Mouse (Mus musculus) MEL (cell line): Measurements from ENCODE around the gene Arfgap2. TPM values are rescaled to one million over a fixed set of nuclear protein-coding genes. Genes with fewer than 3 reads are reported as not detected.

Experiments
- DNase-seq: peaks from one replicate; pipeline ENCODE4 v3.0.0; 2011; ENCODE audit warnings: low read depth, low spot score
- H3K27ac ChIP-seq: 2 replicates; pipeline ENCODE4 v1.5.1; 2012; ENCODE audit warnings: low read depth, mild to moderate bottlenecking, control low read depth, low read length, moderate library complexity; ENCODE audit not compliant: control insufficient read depth
- H3K27me3 ChIP-seq, 2 experiments: fragments of 150-350 bp in 1 of 2; sonication (generic) in 1 of 2; 2 replicates each; pipeline ENCODE4 v1.6.1; 2012; ENCODE audit warnings: low read length in 2 of 2, mild to moderate bottlenecking in 2 of 2, improper control_type of control experiment in 1 of 2, moderate library complexity in 1 of 2; ENCODE audit not compliant: insufficient read depth in 2 of 2, control insufficient read depth in 1 of 2
- H3K36me3 ChIP-seq, 2 experiments: 2 replicates each; pipeline ENCODE4 v1.6.1; 2012 to 2014; ENCODE audit warnings: low read length in 2 of 2, improper control_type of control experiment in 1 of 2, inconsistent platforms in 1 of 2, mild to moderate bottlenecking in 1 of 2; ENCODE audit not compliant: insufficient read depth in 2 of 2, control insufficient read depth in 1 of 2
- H3K4me1 ChIP-seq, 2 experiments: fragments of 150-350 bp in 1 of 2; sonication (generic) in 1 of 2; 2 replicates each; pipeline ENCODE4 v1.6.1; 2012; ENCODE audit warnings: low read length in 2 of 2, improper control_type of control experiment in 1 of 2, mild to moderate bottlenecking in 1 of 2; ENCODE audit not compliant: insufficient read depth in 2 of 2, control insufficient read depth in 1 of 2
- H3K4me3 ChIP-seq, 2 experiments: fragments of 150-350 bp in 1 of 2; sonication (generic) in 1 of 2; 2 replicates each; pipeline ENCODE4 v1.5.1; 2012; ENCODE audit warnings: low read depth in 2 of 2, low read length in 2 of 2, mild to moderate bottlenecking in 2 of 2, moderate library complexity in 2 of 2, control low read depth in 1 of 2, improper control_type of control experiment in 1 of 2; ENCODE audit not compliant: control insufficient read depth in 1 of 2, insufficient read depth in 1 of 2
- H3K79me2 ChIP-seq: 2 replicates; pipeline ENCODE4 v1.6.1; 2012; ENCODE audit warnings: mild to moderate bottlenecking, low read length, moderate library complexity; ENCODE audit not compliant: control insufficient read depth, poor library complexity, insufficient read depth
- H3K9ac ChIP-seq: 2 replicates; pipeline ENCODE4 v1.6.1; 2012; ENCODE audit warnings: low read depth, mild to moderate bottlenecking, control low read depth, low read length, moderate library complexity; ENCODE audit not compliant: control insufficient read depth, poor library complexity, severe bottlenecking
- H3K9me3 ChIP-seq: fragments of 150-350 bp; sonication (generic); replicated peaks from 2 replicates; pipeline ENCODE4 v1.6.1; 2012; ENCODE audit warnings: mild to moderate bottlenecking, low read length, improper control_type of control experiment, moderate library complexity; ENCODE audit not compliant: insufficient read depth
- CHD2 ChIP-seq: IDR thresholded peaks from 2 replicates; pipeline ENCODE4 v1.6.1; 2011; ENCODE audit warnings: low read length, improper control_type of control experiment
- CTCF ChIP-seq, 3 experiments: IDR thresholded peaks in 2 of 3; conservative IDR thresholded peaks in 1 of 3; 2 replicates each; pipeline ENCODE4 v1.5.1; 2011 to 2012; ENCODE audit warnings: low read length in 3 of 3, low read depth in 2 of 3, mild to moderate bottlenecking in 2 of 3, improper control_type of control experiment in 1 of 3, inconsistent platforms in 1 of 3, mixed read lengths in 1 of 3, moderate library complexity in 1 of 3; ENCODE audit not compliant: control insufficient read depth in 1 of 3, insufficient read depth in 1 of 3, poor library complexity in 1 of 3, severe bottlenecking in 1 of 3
- E2F4 ChIP-seq: IDR thresholded peaks from 2 replicates; pipeline ENCODE4 v1.6.1; 2011; ENCODE audit warnings: low read depth, low read length, improper control_type of control experiment, borderline replicate concordance
- ELF1 ChIP-seq: IDR thresholded peaks from 2 replicates; pipeline ENCODE4 v1.6.1; 2014; ENCODE audit warnings: low read depth, mild to moderate bottlenecking, inconsistent platforms, low read length, improper control_type of control experiment, moderate library complexity
- EP300 ChIP-seq, 2 experiments: IDR thresholded peaks; 2 replicates each; pipeline ENCODE4 v1.6.1; 2011; ENCODE audit warnings: improper control_type of control experiment in 2 of 2, low read length in 2 of 2, low read depth in 1 of 2, mild to moderate bottlenecking in 1 of 2
- ETS1 ChIP-seq: IDR thresholded peaks from 2 replicates; pipeline ENCODE4 v1.6.1; 2012; ENCODE audit warnings: low read depth, mild to moderate bottlenecking, inconsistent platforms, low read length, improper control_type of control experiment, moderate library complexity
- GABPA ChIP-seq: IDR thresholded peaks from 2 replicates; pipeline ENCODE4 v1.6.1; 2012; ENCODE audit warnings: low read depth, mild to moderate bottlenecking, inconsistent platforms, low read length, improper control_type of control experiment, moderate library complexity
- HCFC1 ChIP-seq: IDR thresholded peaks from 2 replicates; pipeline ENCODE4 v1.6.1; 2012; ENCODE audit warnings: low read depth, mild to moderate bottlenecking, inconsistent platforms, low read length, improper control_type of control experiment, moderate library complexity
- JUND ChIP-seq: IDR thresholded peaks from 2 replicates; pipeline ENCODE4 v1.6.1; 2011; ENCODE audit warnings: low read depth, mild to moderate bottlenecking, improper control_type of control experiment, low read length
- MAFK ChIP-seq: IDR thresholded peaks from 2 replicates; pipeline ENCODE4 v1.6.1; 2011; ENCODE audit warnings: low read depth, mild to moderate bottlenecking, low read length, improper control_type of control experiment, borderline replicate concordance
- MEF2A ChIP-seq: IDR thresholded peaks from 2 replicates; pipeline ENCODE4 v1.6.1; 2014; ENCODE audit warnings: low read depth, mild to moderate bottlenecking, inconsistent platforms, low read length, improper control_type of control experiment; ENCODE audit not compliant: poor library complexity, insufficient replicate concordance, severe bottlenecking; ENCODE audit errors: extremely low read depth
- POLR2A ChIP-seq, 2 experiments: IDR thresholded peaks; 2 replicates each; pipeline ENCODE4 v1.6.1; 2011 to 2012; ENCODE audit warnings: low read length in 2 of 2, mild to moderate bottlenecking in 2 of 2, control low read depth in 1 of 2, improper control_type of control experiment in 1 of 2, low read depth in 1 of 2, moderate library complexity in 1 of 2; ENCODE audit not compliant: control insufficient read depth in 1 of 2, insufficient read depth in 1 of 2, poor library complexity in 1 of 2
- POLR2AphosphoS2 ChIP-seq: IDR thresholded peaks from 2 replicates; pipeline ENCODE4 v1.6.1; 2011; ENCODE audit warnings: low read length, improper control_type of control experiment
- POLR2AphosphoS5 ChIP-seq: IDR thresholded peaks from 2 replicates; pipeline ENCODE4 v1.6.1; 2012; ENCODE audit warnings: low read depth, borderline replicate concordance, mild to moderate bottlenecking, inconsistent platforms, low read length, moderate library complexity, mixed read lengths
- RCOR1 ChIP-seq: IDR thresholded peaks from 2 replicates; pipeline ENCODE4 v1.6.1; 2012; ENCODE audit warnings: low read depth, mild to moderate bottlenecking, inconsistent platforms, low read length, improper control_type of control experiment
- SIN3A ChIP-seq: IDR thresholded peaks from 2 replicates; pipeline ENCODE4 v1.6.1; 2012; ENCODE audit warnings: low read length, improper control_type of control experiment, inconsistent platforms
- SMC3 ChIP-seq: IDR thresholded peaks from 2 replicates; pipeline ENCODE4 v1.6.1; 2011; ENCODE audit warnings: low read depth, low read length, improper control_type of control experiment
- TAL1 ChIP-seq: IDR thresholded peaks from 2 replicates; pipeline ENCODE4 v1.6.1; 2012; ENCODE audit warnings: mild to moderate bottlenecking, inconsistent platforms, low read length, moderate library complexity, mixed read lengths
- TBP ChIP-seq: IDR thresholded peaks from 2 replicates; pipeline ENCODE4 v1.8.0; 2011; ENCODE audit warnings: low read depth, low read length, improper control_type of control experiment
- TCF12 ChIP-seq: IDR thresholded peaks from 2 replicates; pipeline ENCODE4 v1.6.1; 2014; ENCODE audit warnings: low read depth, mild to moderate bottlenecking, inconsistent platforms, low read length, improper control_type of control experiment, moderate library complexity
- UBTF ChIP-seq: IDR thresholded peaks from 2 replicates; pipeline ENCODE4 v1.6.1; 2012; ENCODE audit warnings: low read depth, mild to moderate bottlenecking, inconsistent platforms, low read length, improper control_type of control experiment, moderate library complexity, borderline replicate concordance; ENCODE audit not compliant: insufficient read depth
- USF1 ChIP-seq: IDR thresholded peaks from 2 replicates; pipeline ENCODE4 v1.6.1; 2014; ENCODE audit warnings: low read depth, mild to moderate bottlenecking, inconsistent platforms, low read length, improper control_type of control experiment, moderate library complexity
- ZC3H11A ChIP-seq: IDR thresholded peaks from 2 replicates; pipeline ENCODE4 v1.6.1; 2012; ENCODE audit warnings: low read depth, mild to moderate bottlenecking, inconsistent platforms, low read length, improper control_type of control experiment
- ZKSCAN1 ChIP-seq: IDR thresholded peaks from 2 replicates; pipeline ENCODE4 v1.6.1; 2012; ENCODE audit warnings: low read depth, mild to moderate bottlenecking, inconsistent platforms, low read length, improper control_type of control experiment, moderate library complexity
- ZMIZ1 ChIP-seq: IDR thresholded peaks from 2 replicates; pipeline ENCODE4 v1.6.1; 2012; ENCODE audit warnings: low read depth, mild to moderate bottlenecking, inconsistent platforms, low read length, improper control_type of control experiment, moderate library complexity
- polyA plus RNA-seq, 2 experiments: library from polyadenylated mRNA; stranded (reverse) in 1 of 2; unstranded in 1 of 2; fragments of >175 nt in 1 of 2; fragments of >200 nt in 1 of 2; gene quantifications; 2 replicates each; pipeline versions ENCODE4 v1.2.1 to v1.2.4; 2012; ENCODE audit warnings: low replicate concordance in 2 of 2, low read depth in 1 of 2; ENCODE audit not compliant: insufficient read length in 2 of 2, insufficient read depth in 1 of 2, missing spikeins in 1 of 2
- total RNA-seq: library from RNA; depleted of rRNA; stranded (reverse); fragments of 300-350 nt; gene quantifications from 2 replicates; pipeline ENCODE4 v1.2.3, GENCODE M21; 2012

Gene Arfgap2
- total and polyA plus RNA-seq, 3 experiments = 73.1 to 80.2 TPM; not detected in 1

- TF ChIP-seq CTCF (IDR thresholded peaks at IDR 0.05 in 2 of 3, conservative IDR thresholded peaks at IDR 0.05 in 1 of 3; ENCODE audit: control insufficient read depth in 1 of 3, insufficient read depth in 1 of 3, low read depth in 2 of 3, low read length in 3 of 3, poor library complexity in 1 of 3, severe bottlenecking in 1 of 3) = no peak
- TF ChIP-seq USF1 = no peak
- TF ChIP-seq E2F4 = no peak
- no peak for TF ChIP-seq POLR2AphosphoS5
- no peak for TF ChIP-seq POLR2AphosphoS2
- no peak for TF ChIP-seq CHD2
- no peak for TF ChIP-seq ELF1
- TF ChIP-seq SMC3 = no peak
- TF ChIP-seq ZKSCAN1 = no peak
- no peak for TF ChIP-seq ZC3H11A
- no peak for TF ChIP-seq TCF12
- TF ChIP-seq GABPA = no peak
- TF ChIP-seq POLR2A (IDR thresholded peaks at IDR 0.05; ENCODE audit: control insufficient read depth in 1 of 2, insufficient read depth in 1 of 2, low read depth in 1 of 2, low read length in 2 of 2, poor library complexity in 1 of 2) = no peak
- no peak for TF ChIP-seq SIN3A
- TF ChIP-seq TAL1 = no peak
- Histone ChIP-seq H3K9me3 (no peaks in the 10 kb centered on the region), H3K79me2 (peaks cover 17% of the 10 kb centered on the region), H3K36me3 (peaks cover 5 to 10% of the 10 kb centered on the region in 2 experiments), H3K4me1 (peaks cover 2 to 13% of the 10 kb centered on the region in 2 experiments; a peak in 3 of 4 replicates), H3K4me3 (peak overlapping the region; percentile 44 to 93), H3K9ac (peak overlapping the region; percentile 73), H3K27me3 (no peaks in the 10 kb centered on the region), H3K27ac (no peak overlapping the region; the same call in none of the 2 replicates)
- no peak for DNase-seq
Observed at GRCm38 (mm10) chr2:91263692-91264660, 798 bp upstream of the Arfgap2 start.

DNA sequence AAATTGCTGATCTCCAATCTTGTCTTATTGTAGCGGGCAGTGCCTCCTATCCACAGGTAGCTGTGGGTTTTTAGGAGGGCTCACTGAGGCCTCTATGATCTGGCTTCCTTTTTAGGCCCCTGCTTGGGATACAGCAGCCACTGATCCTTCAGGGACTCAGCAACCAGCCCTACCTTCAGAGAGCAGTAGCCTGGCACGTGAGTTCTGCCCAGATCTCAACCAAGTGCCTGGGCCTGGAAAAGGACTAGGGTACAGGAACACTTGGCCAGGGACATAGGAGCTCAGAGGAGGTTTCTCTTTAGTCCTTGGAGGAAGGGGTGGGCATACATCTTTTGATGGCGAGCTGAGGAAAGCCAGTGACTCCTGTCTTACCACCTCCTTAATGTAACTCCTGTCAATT is 3.3 kb downstream of the Arfgap2 start:
- Histone ChIP-seq H3K9me3 (no peaks in the 10 kb centered on the region), H3K9ac (no peak overlapping the region), H3K36me3 (peaks cover 10 to 15% of the 10 kb centered on the region in 2 experiments), H3K79me2 (peaks cover 17% of the 10 kb centered on the region), H3K4me1 (peaks cover 2 to 13% of the 10 kb centered on the region in 2 experiments; a peak in 3 of 4 replicates), H3K4me3 (no peak overlapping the region), H3K27ac (no peak overlapping the region), H3K27me3 (no peaks in the 10 kb centered on the region)
- no peak for DNase-seq
- TF ChIP-seq USF1 (no peak), RCOR1 (no peak), CTCF (IDR thresholded peaks at IDR 0.05 in 2 of 3, conservative IDR thresholded peaks at IDR 0.05 in 1 of 3; ENCODE audit: control insufficient read depth in 1 of 3, insufficient read depth in 1 of 3, low read depth in 2 of 3, low read length in 3 of 3, poor library complexity in 1 of 3, severe bottlenecking in 1 of 3) (no peak), TAL1 (no peak), JUND (no peak), ZC3H11A (no peak), HCFC1 (no peak), UBTF (no peak), ETS1 (no peak), MEF2A (no peak), POLR2AphosphoS5 (no peak), SIN3A (no peak), EP300 (IDR thresholded peaks at IDR 0.05; ENCODE audit: low read depth in 1 of 2, low read length in 2 of 2) (no peak), ZMIZ1 (no peak), CHD2 (no peak), MAFK (no peak), TCF12 (no peak), TBP (no peak)
